Mouse (Mus musculus) large intestine, adult 2 months (tissue): ENCODE results near the gene Hivep2. TPM values are rescaled to one million over a fixed set of nuclear protein-coding genes. Genes with fewer than 3 reads are reported as not detected.

Experiments
- DNase-seq: peaks from one replicate; pipeline ENCODE4 v3.0.0-alpha.2; 2012; ENCODE audit warnings: low read depth, low spot score
- WGBS: fragments of 180-500 bp; shearing (Covaris S2); methylation state at CpG from one replicate; pipeline ENCODE4 v1.1.7; 2018; 5-methylcytosine and 5-hydroxymethylcytosine counted together
- polyA plus RNA-seq: library from polyadenylated mRNA; depleted of rRNA; stranded (reverse); fragments of >200 nt; gene quantifications from 2 replicates; pipeline ENCODE4 v1.2.3, GENCODE M21; 2012

Gene Hivep2
- polyA plus RNA-seq, 1 experiment, result 3.9 TPM

DNA sequence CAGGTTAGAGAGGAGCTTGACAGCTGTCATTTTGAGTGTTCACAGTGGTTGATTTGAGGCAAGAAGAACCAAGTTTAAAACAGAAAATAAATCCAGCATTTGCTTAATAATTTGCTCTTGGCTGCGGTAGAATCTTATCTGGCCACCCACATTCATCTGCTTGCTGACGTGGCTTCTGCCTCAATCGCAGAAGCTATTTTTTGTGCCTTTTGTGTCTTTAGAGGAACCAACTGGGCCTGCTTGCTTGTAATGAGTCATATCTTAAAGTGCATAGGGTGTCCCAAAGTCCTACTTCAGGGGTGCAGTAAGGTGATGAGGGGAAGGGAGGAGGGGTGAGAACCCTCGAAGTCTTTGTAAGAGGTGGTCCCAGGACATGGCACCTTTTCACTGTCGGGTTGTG is 151.1 kb downstream of the Hivep2 start:
- DNase-seq, result no peak
- 89% methylated on average over 5 of the region's 5 CpGs for WGBS

DNA sequence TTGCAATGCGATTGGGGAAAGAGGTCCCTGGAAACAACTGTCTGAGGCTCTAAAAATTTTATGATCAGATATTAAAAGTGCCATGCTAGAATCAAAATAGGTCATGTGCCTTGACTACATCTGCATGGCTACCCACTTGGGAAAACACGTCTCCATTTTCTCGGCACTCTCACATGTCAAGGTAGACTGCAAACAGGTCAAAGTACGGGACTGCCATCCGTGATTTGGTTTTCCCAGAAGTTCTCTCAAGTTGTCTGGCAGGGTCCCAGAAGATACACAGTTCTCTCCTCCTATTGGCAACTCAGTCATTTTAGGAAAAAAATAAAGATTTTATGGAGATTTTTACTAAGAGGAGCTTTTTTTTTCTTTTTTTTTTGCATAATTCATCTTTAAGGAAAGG is 153.3 kb downstream of the Hivep2 start:
- DNase-seq, result no peak
- WGBS, result 53% methylated on average over 5 of the region's 5 CpGs

GRCm38 (mm10) chr10:14120512-14120911 is 154.6 kb downstream of the Hivep2 start:
- no peak for DNase-seq
- WGBS, result 93% methylated on average over 3 of the region's 3 CpGs

DNA sequence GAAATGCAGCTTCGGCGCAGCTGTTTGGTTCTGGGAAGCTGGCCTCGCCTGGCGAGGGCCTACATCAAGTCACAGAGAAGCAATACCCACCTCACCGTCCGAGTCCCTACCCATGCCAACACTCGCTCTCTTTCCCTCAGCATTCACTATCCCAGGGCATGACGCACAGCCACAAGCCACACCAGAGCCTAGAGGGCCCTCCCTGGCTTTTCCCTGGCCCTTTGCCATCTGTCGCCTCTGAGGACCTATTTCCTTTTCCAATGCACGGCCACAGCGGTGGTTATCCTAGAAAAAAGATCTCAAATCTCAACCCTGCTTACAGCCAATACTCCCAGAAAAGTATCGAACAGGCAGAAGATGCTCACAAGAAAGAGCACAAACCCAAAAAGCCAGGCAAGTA is 162.0 kb downstream of the Hivep2 start:
- 92% methylated on average over 12 of the region's 12 CpGs for WGBS
- DNase-seq, result no peak

GRCm38 (mm10) chr10:14130270-14130669 is 164.4 kb downstream of the Hivep2 start:
- 87% methylated on average over 8 of the region's 8 CpGs for WGBS

DNA sequence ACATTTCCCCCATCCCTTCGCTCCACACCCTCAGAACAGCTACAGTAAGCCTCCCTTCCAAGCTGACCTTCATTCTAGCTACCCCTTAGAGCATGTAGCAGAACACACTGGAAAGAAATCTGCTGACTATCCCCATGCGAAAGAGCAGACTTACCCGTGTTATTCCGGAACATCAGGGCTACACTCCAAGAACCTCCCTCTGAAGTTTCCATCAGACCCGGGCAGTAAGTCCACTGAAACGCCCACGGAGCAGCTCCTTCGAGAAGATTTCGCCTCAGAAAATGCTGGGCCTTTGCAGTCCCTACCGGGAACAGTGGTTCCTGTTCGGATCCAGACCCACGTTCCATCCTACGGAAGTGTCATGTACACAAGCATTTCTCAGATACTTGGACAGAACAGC is 165.4 kb downstream of the Hivep2 start:
- 94% methylated on average over 13 of the region's 13 CpGs for WGBS
- DNase-seq, result no peak

More at GRCm38 (mm10) chr10:14130270-14130669, 164.4 kb downstream of the Hivep2 start:
- DNase-seq, result no peak

GRCm38 (mm10) chr10:14132061-14132460 is 166.2 kb downstream of the Hivep2 start:
- DNase-seq, result no peak
- WGBS, result 90% methylated on average over 17 of the region's 17 CpGs

- DNase-seq, result no peak
Observed at GRCm38 (mm10) chr10:14132937-14133336, 167.1 kb downstream of the Hivep2 start.

GRCm38 (mm10) chr10:14138663-14139062 is 172.8 kb downstream of the Hivep2 start:
- no peak for DNase-seq
- WGBS, result 87% methylated on average over 3 of the region's 3 CpGs

DNA sequence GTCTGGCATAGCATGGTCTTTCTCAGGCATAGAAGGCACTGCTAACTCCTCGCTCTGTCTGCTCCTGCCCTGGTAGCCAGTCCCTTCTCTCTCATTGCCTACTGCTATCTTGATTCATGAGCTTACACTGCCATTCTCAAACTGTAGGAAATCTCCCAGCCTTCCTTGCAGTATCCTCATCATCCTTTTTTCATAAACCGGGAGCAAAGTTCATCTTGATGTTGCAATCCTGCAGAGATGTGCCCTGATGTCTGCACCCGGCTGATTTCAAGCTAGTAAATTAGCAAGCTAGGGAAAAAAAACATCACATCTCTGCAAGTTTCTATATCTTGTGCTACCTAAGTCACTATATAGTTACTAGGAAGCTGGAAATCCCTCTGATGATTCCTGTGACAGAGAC is 179.0 kb downstream of the Hivep2 start:
- 40% methylated on average over 3 of the region's 3 CpGs for WGBS
- DNase-seq, result no peak

GRCm38 (mm10) chr10:14164829-14165228 is 199.0 kb downstream of the Hivep2 start:
- DNase-seq, result no peak
- WGBS, result 76% methylated on average over 7 of the region's 7 CpGs

- 49% methylated on average over 6 of the region's 6 CpGs for WGBS
- DNase-seq, result no peak
Observed at GRCm38 (mm10) chr10:14168197-14168844, 202.4 kb downstream of the Hivep2 start.

GRCm38 (mm10) chr10:14168869-14169566 is 203.1 kb downstream of the Hivep2 start:
- WGBS, result 29% methylated on average over 5 of the region's 5 CpGs
- DNase-seq, result peak; percentile 19

DNA sequence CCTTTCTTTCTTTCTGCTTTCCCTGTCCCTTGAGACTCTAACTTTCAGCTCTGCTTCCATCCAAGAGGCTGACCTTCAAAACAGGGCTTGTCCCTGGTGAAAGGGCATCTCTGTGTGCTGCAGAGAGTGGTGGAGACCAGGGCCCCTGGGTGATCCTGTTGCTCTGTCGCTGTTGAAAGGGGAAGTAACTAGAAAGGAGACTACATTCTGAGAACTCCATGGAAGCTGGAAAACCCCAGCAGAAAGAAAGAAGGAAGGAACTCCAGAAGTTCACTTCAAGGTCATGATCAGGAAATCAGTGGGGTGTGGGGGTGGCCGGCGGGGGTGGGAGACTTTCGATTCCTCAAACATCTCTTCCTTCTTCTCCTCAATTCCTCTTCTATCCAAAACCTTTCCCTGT is 208.2 kb downstream of the Hivep2 start:
- 65% methylated on average over 4 of the region's 4 CpGs for WGBS
- DNase-seq, result no peak

GRCm38 (mm10) chr10:14179424-14180339 is 213.8 kb downstream of the Hivep2 start:
- WGBS, result 86% methylated on average over 19 of the region's 19 CpGs
- DNase-seq, result no peak

GRCm38 (mm10) chr10:14186352-14186976 is 220.6 kb downstream of the Hivep2 start:
- DNase-seq, result no peak
- WGBS, result 67% methylated on average over 11 of the region's 11 CpGs

- no peak for DNase-seq
- WGBS, result 39% methylated on average over 4 of the region's 4 CpGs
Observed at GRCm38 (mm10) chr10:14189050-14189449, 223.2 kb downstream of the Hivep2 start.

DNA sequence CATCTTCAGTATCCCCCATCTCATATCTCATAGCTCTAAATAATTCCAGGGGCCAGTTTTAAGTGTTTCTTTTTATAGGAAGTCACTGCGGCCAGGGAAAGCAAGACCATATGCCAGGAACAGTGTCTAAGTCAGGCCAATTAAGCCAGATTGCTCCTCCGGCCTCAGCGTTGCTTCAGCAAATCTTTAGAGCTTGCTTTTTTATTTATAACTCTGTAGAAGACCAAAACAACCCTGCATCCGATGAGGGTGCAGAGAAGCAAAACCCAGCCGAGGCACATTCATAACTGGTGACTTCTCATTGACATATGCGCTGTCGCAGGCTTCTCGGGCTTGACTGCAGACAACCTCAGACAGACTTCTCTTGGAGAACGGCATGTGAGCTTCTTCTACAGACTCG is 225.3 kb downstream of the Hivep2 start:
- no peak for DNase-seq
- 69% methylated on average over 10 of the region's 10 CpGs for WGBS

DNA sequence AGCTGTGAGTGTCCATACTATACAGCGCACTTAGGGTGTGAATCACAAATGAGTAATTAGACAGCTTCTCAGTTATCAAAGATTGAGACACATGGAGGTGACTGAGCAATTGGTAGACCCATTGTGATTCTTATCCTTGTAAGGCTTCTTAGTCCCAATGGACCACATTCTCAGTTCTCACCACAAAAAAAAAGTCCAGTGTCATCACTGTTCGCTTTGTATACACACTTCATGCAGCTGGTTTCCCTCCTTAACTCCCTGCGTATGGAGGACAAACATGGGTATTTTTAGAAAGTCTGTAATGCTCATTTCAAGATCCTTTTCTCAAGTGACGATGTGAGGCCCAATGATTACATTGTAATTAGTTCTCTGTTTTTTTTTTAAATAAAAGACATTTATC is 226.3 kb downstream of the Hivep2 start:
- no peak for DNase-seq
- WGBS, result 79% methylated on average over 4 of the region's 4 CpGs

GRCm38 (mm10) chr10:14193702-14194101 is 227.8 kb downstream of the Hivep2 start:
- DNase-seq, result no peak
- WGBS, result 74% methylated on average over 4 of the region's 4 CpGs
